Mouse (Mus musculus): Measurements from ENCODE around the gene Pdik1l.

DNA sequence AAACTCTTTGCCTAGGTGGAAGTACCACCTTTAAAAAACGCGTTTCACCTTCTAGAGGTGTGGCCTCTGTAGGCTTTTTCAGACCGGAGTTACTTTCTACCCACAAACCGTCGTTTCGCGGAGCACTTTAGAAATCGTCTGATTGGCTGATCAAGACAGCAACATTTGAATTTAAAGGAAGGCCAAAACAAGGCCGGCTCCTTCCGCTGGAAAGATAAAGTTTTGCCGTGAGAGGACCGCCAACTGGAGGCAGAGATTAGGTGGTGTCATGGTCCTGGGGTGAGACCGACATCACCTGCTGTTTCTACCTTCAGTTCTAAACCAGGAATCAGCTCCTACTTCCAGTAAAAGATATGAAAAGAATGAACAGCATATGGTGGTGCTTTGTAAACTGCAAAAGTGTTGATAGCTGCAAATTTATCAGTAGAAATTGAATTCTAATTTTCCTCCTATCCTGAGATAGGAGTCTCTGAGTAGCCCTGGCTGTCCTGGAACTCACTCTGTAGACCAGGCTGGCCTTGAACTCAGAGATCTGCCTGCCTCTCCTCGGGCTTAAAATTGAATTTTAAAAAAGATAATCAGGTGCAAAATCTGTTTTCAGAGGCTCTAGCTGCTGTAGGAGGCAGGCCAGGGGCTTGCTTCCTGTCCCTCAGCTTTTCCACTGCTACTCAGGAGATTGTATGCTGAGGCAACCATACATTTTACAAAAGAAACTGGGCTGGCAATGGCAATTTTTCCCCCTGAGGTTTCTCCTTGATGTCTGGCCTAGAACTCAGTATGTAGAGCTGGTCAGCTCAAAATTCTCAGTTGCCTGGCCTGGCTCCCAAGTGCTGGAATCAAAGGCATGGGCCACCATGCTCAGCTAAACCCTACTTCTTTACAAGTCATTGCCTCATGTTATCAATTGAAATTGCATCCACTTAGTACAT, 14.0 kb downstream of the Pdik1l start:
- TF ChIP-seq CTCF (IDR thresholded peaks at IDR 0.05) (no peak), POLR2A (IDR thresholded peaks at IDR 0.05; ENCODE audit: insufficient read depth, low read depth, low read length) (no peak)

All from heart, adult 2 months (tissue).